Mouse (Mus musculus) limb, embryonic 14.5 days (tissue): Measurements from ENCODE around the gene Adamts13. TPM values are rescaled to one million over a fixed set of nuclear protein-coding genes. Genes with fewer than 3 reads are reported as not detected.
A peak's percentile ranks its signal among the peaks of the same experiment; 100 is the strongest.

Experiments
- ATAC-seq: fragments of 200-750 bp; cut with Nextera tagmentation; 2 replicates; pipeline ENCODE4 v1.8.0; 2017; ENCODE audit warnings: low read depth, moderate number of reproducible peaks, moderate TSS enrichment; ENCODE audit not compliant: low FRiP score
- DNase-seq: peaks from one replicate; pipeline ENCODE4 v3.0.0-alpha.2; 2015; ENCODE audit warnings: low spot score
- H3K27ac ChIP-seq: fragments of 300-500 bp; sonication (generic); replicated peaks from 2 replicates; pipeline ENCODE4 v1.5.1; 2014; ENCODE audit warnings: low read depth, mild to moderate bottlenecking, low read length, moderate library complexity, mixed read lengths
- H3K27me3 ChIP-seq: fragments of 300-500 bp; sonication (generic); 2 replicates; pipeline ENCODE4 v1.6.1; 2014; ENCODE audit warnings: low read length, mixed read lengths; ENCODE audit not compliant: control insufficient read depth, insufficient read depth
- H3K36me3 ChIP-seq: fragments of 300-500 bp; sonication (generic); 2 replicates; pipeline ENCODE4 v1.6.1; 2014; ENCODE audit warnings: mild to moderate bottlenecking, low read length, moderate library complexity, mixed read lengths; ENCODE audit not compliant: control insufficient read depth, insufficient read depth
- H3K4me1 ChIP-seq: fragments of 300-500 bp; sonication (generic); 2 replicates; pipeline ENCODE4 v1.6.1; 2014; ENCODE audit warnings: antibody characterized with exemption, low read length, mixed read lengths; ENCODE audit not compliant: control insufficient read depth, insufficient read depth
- H3K4me2 ChIP-seq: fragments of 300-500 bp; sonication (generic); replicated peaks from 2 replicates; pipeline ENCODE4 v1.6.1; 2014; ENCODE audit warnings: low read depth, mild to moderate bottlenecking, low read length, moderate library complexity; ENCODE audit not compliant: severe bottlenecking
- H3K4me3 ChIP-seq: fragments of 300-500 bp; sonication (generic); replicated peaks from 2 replicates; pipeline ENCODE4 v1.5.1; 2014; ENCODE audit warnings: low read length
- H3K9ac ChIP-seq: fragments of 300-500 bp; sonication (generic); 2 replicates; pipeline ENCODE4 v1.6.1; 2014; ENCODE audit warnings: mild to moderate bottlenecking, low read depth, low read length, moderate library complexity; ENCODE audit not compliant: severe bottlenecking
- H3K9me3 ChIP-seq: fragments of 300-500 bp; sonication (generic); 2 replicates; pipeline ENCODE4 v1.6.1; 2016; ENCODE audit warnings: low read length; ENCODE audit not compliant: control insufficient read depth
- POLR2A ChIP-seq: fragments of 200-500 bp; IDR thresholded peaks from 2 replicates; pipeline ENCODE4 v1.8.0; 2012; ENCODE audit warnings: inconsistent platforms, mild to moderate bottlenecking, moderate library complexity, borderline replicate concordance; ENCODE audit not compliant: insufficient read depth, insufficient read length; ENCODE audit errors: extremely low read depth
- WGBS: fragments of 180-500 bp; shearing (Covaris S2); extraction: QIAGEN DNeasy Blood & Tissue Kit; methylation state at CpG from one replicate; pipeline ENCODE4 v1.1.7; 2014; 5-methylcytosine and 5-hydroxymethylcytosine counted together
- polyA plus RNA-seq, 2 experiments: library from polyadenylated mRNA; depleted of rRNA in 1 of 2; stranded (reverse) in 1 of 2; unstranded in 1 of 2; fragments of >200 nt; fragmentation: Nextera tagmentation in 1 of 2; extraction: Ambion mirVana in 1 of 2; gene quantifications; 2 replicates each; pipeline versions ENCODE4 v1.2.1 to v1.2.3; 2012 to 2014

The Adamts13 gene
- polyA plus RNA-seq, 2 experiments: 0.04 TPM; not detected in 1

- no peak for ATAC-seq
- DNase-seq: no peak
- no peak overlapping the region for H3K9ac ChIP-seq
- H3K9me3 ChIP-seq: no peaks in the 10 kb centered on the region
- H3K36me3 ChIP-seq: no peaks in the 10 kb centered on the region
- TF ChIP-seq POLR2A: no peak
- no peaks in the 10 kb centered on the region for H3K27me3 ChIP-seq
- H3K4me1 ChIP-seq: no peaks in the 10 kb centered on the region
- H3K4me3 ChIP-seq: no peak overlapping the region
- no peak overlapping the region for H3K4me2 ChIP-seq
- 71% methylated on average over 1 of the region's 1 CpGs for WGBS
- H3K27ac ChIP-seq: no peak overlapping the region
Observed at GRCm38 (mm10) chr2:26997498-26997897, 24.3 kb downstream of the Adamts13 start.

GRCm38 (mm10) chr2:26997993-26998392 is 24.8 kb downstream of the Adamts13 start:
- DNase-seq: no peak
- no peak for ATAC-seq
- H3K36me3 ChIP-seq: no peaks in the 10 kb centered on the region
- H3K4me2 ChIP-seq: no peak overlapping the region
- no peak overlapping the region for H3K4me3 ChIP-seq
- no peaks in the 10 kb centered on the region for H3K27me3 ChIP-seq
- H3K9me3 ChIP-seq: no peaks in the 10 kb centered on the region
- H3K27ac ChIP-seq: no peak overlapping the region
- 95% methylated on average over 6 of the region's 7 CpGs for WGBS
- H3K4me1 ChIP-seq: no peaks in the 10 kb centered on the region
- TF ChIP-seq POLR2A: no peak
- no peak overlapping the region for H3K9ac ChIP-seq

- 46% methylated on average over 4 of the region's 4 CpGs for WGBS
- Histone ChIP-seq H3K4me1 (peaks cover 10% of the 10 kb centered on the region; the same call in 1 of the 2 replicates), H3K27ac (no peak overlapping the region), H3K36me3 (no peaks in the 10 kb centered on the region), H3K4me3 (no peak overlapping the region), H3K27me3 (no peaks in the 10 kb centered on the region), H3K9me3 (no peaks in the 10 kb centered on the region), H3K9ac (no peak overlapping the region), H3K4me2 (no peak overlapping the region)
- ATAC-seq (no peak), DNase-seq (no peak)
- no peak for TF ChIP-seq POLR2A
Observed at GRCm38 (mm10) chr2:27006255-27006654, 33.0 kb downstream of the Adamts13 start.

GRCm38 (mm10) chr2:27007701-27008100 is 34.5 kb downstream of the Adamts13 start:
- H3K9ac ChIP-seq: no peak overlapping the region
- H3K27ac ChIP-seq: no peak overlapping the region
- ATAC-seq: no peak
- H3K4me3 ChIP-seq: no peak overlapping the region
- 71% methylated on average over 7 of the region's 7 CpGs for WGBS
- 0 out of 2 replicates have a peak, but pooled peaks cover 4% of the 10 kb centered on the region for H3K36me3 ChIP-seq
- no peaks in the 10 kb centered on the region for H3K9me3 ChIP-seq
- H3K27me3 ChIP-seq: no peaks in the 10 kb centered on the region
- no peak for TF ChIP-seq POLR2A
- peaks cover 15% of the 10 kb centered on the region; the same call in 1 of the 2 replicates for H3K4me1 ChIP-seq
- no peak for DNase-seq
- H3K4me2 ChIP-seq: no peak overlapping the region

GRCm38 (mm10) chr2:27009714-27010244 is 36.6 kb downstream of the Adamts13 start, which contains the start of gene Cacfd1:
Gene Cacfd1, plus strand, starts transcription at chr2:27009926.
- WGBS: under 1% methylated on average over 41 of the region's 43 CpGs
- ATAC-seq: peak; percentile 97
- Histone ChIP-seq H3K27me3 (no peaks in the 10 kb centered on the region), H3K9ac (peak within 1 kb of the TSS; percentile 96), H3K27ac (peak within 1 kb of the TSS; percentile 85), H3K4me2 (peak within 1 kb of the TSS; percentile 79), H3K36me3 (peaks cover 22% of the 10 kb centered on the region), H3K4me3 (peak within 1 kb of the TSS; percentile 79), H3K9me3 (no peaks in the 10 kb centered on the region), H3K4me1 (peaks cover 15% of the 10 kb centered on the region; the same call in 1 of the 2 replicates)
- TF ChIP-seq POLR2A: 0 out of 2 replicates have a peak, but pooled peaks have one; percentile 58
- DNase-seq: peak; percentile 88
